Mouse (Mus musculus): Measurements from ENCODE around the gene Pxmp4.

The Pxmp4 gene

DNA sequence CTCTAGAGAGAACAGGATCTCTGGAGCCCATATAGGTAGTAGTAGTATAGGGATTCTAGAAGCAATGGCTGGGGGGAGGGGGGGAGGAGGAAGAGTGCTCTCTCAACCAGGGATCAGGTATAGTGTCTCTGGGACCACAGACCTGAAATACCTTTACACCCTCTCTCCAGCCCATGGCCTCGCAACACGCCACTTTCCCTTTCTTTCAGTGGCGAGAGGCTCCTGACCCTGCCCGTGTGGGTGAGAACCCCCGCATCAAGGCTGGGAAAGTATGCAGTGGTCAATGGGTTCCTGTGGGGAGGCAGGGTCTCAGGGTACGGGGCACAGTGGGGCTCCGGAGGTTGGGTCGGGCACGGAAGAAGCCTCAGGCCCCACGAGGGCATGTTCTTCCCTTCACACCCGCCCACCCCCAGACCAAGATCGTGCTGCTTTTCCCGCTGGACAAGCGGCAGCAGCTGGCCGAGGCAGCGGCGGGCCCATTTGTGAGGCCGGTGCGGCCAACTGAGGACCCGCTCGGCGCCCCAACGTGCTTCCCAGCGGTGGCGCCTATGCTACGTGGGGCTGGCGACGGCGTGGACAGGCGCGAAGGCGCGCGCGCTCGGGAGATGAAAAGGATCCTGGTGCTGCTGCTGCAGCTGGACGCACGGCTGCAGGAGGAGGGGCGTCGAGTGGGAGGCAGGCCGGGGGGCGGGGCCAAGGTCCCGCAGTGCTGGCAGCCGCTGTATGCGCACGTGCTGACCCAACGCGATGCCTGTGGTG lies 54.2 kb downstream of the Pxmp4 start:
- no peak for DNase-seq (ENCODE audit: extremely low spot score, low read depth, low spot score)

GRCm38 (mm10) chr2:154548688-154549087 lies 54.8 kb downstream of the Pxmp4 start:
- DNase-seq (ENCODE audit: extremely low spot score, low read depth, low spot score) = no peak

DNA sequence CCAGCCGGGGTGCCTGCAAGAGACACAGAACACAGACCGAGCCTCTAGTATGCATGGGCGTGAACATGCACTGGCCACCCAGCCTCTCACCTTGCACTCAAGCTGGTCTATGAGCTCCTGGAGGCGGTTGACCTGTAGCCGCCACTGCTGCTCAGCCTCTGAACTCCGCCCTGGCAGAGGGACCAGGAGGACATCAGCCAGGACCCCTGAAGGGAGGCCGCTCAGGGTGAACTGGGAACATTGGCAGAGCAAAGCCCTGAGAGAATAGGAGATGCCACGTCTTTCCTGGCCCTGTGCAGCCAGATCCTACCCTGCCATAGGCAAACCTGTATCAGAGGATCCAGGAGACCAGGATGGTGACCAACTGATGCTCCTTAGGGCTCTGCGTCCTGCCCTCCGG lies 56.8 kb downstream of the Pxmp4 start, which contains the start of gene 1700003F12Rik:
Gene 1700003F12Rik, plus strand, starts transcription at position 375 of the 400 bp plus-strand sequence.
- no peak for DNase-seq (ENCODE audit: extremely low spot score, low read depth, low spot score)

GRCm38 (mm10) chr2:154543567-154544347 lies 59.8 kb downstream of the Pxmp4 start:
- DNase-seq (ENCODE audit: extremely low spot score, low read depth, low spot score) = no peak

DNA sequence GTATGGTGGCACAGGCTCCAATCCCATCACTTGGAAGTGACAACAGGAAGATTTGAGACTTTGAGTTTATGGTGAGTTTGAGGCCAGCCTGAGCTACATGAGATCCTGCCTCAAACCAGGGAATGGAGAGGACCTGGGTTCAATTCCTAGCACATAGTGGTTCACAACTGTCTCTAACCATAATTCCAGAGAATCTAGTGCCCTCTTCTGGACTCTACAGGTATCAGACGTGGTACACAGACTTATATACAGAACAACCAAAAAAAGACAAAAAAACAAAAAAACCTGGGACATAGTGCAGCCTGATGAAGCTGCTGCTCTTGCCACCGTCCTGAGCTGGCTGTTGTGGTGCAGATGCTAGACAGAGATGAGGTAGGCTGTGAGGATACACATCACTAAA lies 61.9 kb downstream of the Pxmp4 start:
- DNase-seq (ENCODE audit: extremely low spot score, low read depth, low spot score) = no peak

DNA sequence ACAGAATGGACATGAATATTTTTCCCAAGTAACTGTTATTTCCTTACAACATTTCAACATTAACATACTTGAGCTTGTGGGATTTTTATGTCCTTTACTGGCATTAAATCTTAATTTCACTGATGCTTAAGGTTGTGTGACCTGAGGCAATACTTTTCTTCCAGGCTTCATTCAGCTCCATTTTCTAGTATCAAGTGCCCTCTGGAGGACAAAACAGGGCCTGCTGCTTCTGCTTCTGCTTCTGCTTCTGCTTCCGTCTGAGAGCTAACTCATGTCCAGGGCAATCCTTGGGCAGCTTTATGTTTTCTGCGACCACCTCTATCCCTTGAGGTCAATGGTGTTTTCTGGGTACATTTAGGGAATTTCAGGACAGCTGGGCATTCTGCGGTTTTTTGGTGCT lies 63.8 kb downstream of the Pxmp4 start:
- no peak for DNase-seq (ENCODE audit: extremely low spot score, low read depth, low spot score)

GRCm38 (mm10) chr2:154538710-154539109 lies 64.8 kb downstream of the Pxmp4 start:
- DNase-seq (ENCODE audit: extremely low spot score, low read depth, low spot score) = no peak

DNA sequence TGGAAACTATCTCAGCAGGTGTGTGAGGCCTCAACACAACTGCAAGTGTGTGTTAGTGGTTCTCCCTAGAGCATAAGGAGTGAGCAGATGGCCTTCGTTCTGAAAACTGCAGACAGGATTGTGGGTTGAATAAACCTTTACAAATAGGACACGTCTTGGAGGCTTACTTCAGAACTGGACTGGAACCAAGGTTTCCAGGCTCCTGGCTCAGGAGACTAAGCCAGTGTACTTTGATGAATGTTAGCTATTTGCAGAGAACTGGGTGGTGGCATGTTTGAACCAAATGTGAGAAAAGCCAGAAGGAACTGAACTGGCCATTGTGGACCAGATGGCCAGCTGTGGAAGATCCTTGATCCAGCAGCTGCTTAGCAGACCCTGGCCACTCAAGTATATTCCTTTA lies 65.2 kb downstream of the Pxmp4 start:
- DNase-seq (ENCODE audit: extremely low spot score, low read depth, low spot score) = no peak
